Mouse (Mus musculus) cerebellum, adult 2 months (tissue): Measurements from ENCODE around the gene Cbarp. TPM values are rescaled to one million over a fixed set of nuclear protein-coding genes. Genes with fewer than 3 reads are reported as not detected.
A peak's percentile ranks its signal among the peaks of the same experiment; 100 is the strongest.

Experiments used
- DNase-seq, 2 experiments: peaks; one replicate each; pipeline ENCODE4 v3.0.0; 2021
- H3K27ac ChIP-seq: fragments of 200-500 bp; 2 replicates; pipeline ENCODE4 v1.5.1; 2012; ENCODE audit warnings: low read length, control low read depth, inconsistent platforms; ENCODE audit not compliant: insufficient read depth
- H3K27me3 ChIP-seq: fragments of 200-500 bp; 2 replicates; pipeline ENCODE4 v1.6.1; 2012; ENCODE audit warnings: inconsistent platforms, mild to moderate bottlenecking, low read length, moderate library complexity; ENCODE audit not compliant: control insufficient read depth, insufficient read depth
- H3K4me1 ChIP-seq: fragments of 200-500 bp; 2 replicates; pipeline ENCODE4 v1.6.1; 2011; ENCODE audit warnings: low read length; ENCODE audit not compliant: control insufficient read depth, insufficient read depth
- H3K4me3 ChIP-seq: fragments of 200-500 bp; replicated peaks from 2 replicates; pipeline ENCODE3; 2011; ENCODE audit warnings: mild to moderate bottlenecking, low read depth, low read length, control low read depth; ENCODE audit not compliant: insufficient read depth
- CTCF ChIP-seq: fragments of 200-500 bp; IDR thresholded peaks from 2 replicates; pipeline ENCODE4 v1.5.1; 2011; ENCODE audit warnings: low read depth, mild to moderate bottlenecking, control low read depth, low read length, moderate library complexity, borderline replicate concordance; ENCODE audit not compliant: insufficient read depth
- POLR2A ChIP-seq: fragments of 200-500 bp; IDR thresholded peaks from 2 replicates; pipeline ENCODE4 v1.6.1; 2011; ENCODE audit warnings: low read length, control low read depth, borderline replicate concordance; ENCODE audit not compliant: insufficient read depth
- WGBS: fragments of 180-500 bp; shearing (Covaris S2); methylation state at CpG from one replicate; pipeline ENCODE4 v1.1.7; 2018; 5-methylcytosine and 5-hydroxymethylcytosine counted together
- polyA plus RNA-seq: library from polyadenylated mRNA; depleted of rRNA; stranded (reverse); fragments of >200 nt; gene quantifications from 2 replicates; pipeline ENCODE4 v1.2.3, GENCODE M21; 2012

Gene Cbarp
- polyA plus RNA-seq, 1 experiment, result 151 TPM

GRCm38 (mm10) chr10:80102216-80102915 is 38.3 kb downstream of the Cbarp start:
- H3K27ac ChIP-seq, result peak overlapping the region; percentile 67
- DNase-seq, result peak; percentile 84 to 85
- peaks cover 13% of the 10 kb centered on the region for H3K4me1 ChIP-seq
- WGBS, result under 1% methylated on average over 59 of the region's 59 CpGs
- no peaks in the 10 kb centered on the region for H3K27me3 ChIP-seq
- TF ChIP-seq CTCF (no peak), POLR2A (peak; percentile 77)
- H3K4me3 ChIP-seq, result peak overlapping the region; percentile 97

DNA sequence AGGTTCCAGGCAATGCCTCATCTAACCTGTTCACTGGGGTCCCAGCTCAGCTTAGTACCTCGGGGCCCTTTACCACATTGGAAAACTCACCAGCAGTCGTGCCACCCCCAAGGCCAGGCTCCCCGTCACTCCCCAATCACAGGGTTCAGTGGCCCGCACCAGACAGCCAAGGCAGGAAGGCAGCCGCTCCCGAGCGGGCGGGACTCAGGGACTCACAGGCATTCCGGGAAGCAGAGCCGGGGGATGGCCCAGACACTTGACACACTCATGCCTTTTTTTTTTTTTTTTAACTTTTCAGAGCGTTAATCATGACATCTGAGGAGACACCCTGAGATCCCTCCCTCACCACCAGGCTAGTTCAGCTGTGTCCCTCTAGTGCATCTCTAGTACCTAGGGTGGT is 39.7 kb downstream of the Cbarp start:
- Histone ChIP-seq H3K4me3 (no peak overlapping the region), H3K27ac (no peak overlapping the region), H3K4me1 (peaks cover 13% of the 10 kb centered on the region), H3K27me3 (no peaks in the 10 kb centered on the region)
- no peak for TF ChIP-seq POLR2A
- TF ChIP-seq CTCF, result no peak
- DNase-seq, result no peak
- 61% methylated on average over 11 of the region's 11 CpGs for WGBS

DNA sequence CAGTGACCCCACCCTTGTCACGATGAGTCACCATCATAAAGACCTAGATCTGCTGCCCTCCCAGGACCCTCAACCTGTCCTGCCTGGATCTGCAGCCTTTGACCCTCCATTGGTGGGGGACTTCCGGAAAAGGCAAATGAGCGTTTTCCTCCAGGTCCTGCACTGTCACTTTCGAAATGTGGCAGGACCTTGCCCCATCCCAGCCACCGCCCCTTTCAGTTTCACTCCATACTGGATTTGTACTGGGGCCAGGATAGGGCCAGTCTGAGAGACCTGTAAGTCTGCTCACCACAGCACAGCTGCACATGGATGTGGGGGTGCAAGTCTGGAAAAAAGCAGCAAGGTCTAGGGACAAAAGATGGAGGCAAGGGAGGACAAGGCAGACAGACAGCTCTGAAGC is 42.0 kb downstream of the Cbarp start:
- WGBS, result 93% methylated on average over 5 of the region's 5 CpGs
- Histone ChIP-seq H3K27ac (no peak overlapping the region), H3K4me3 (no peak overlapping the region), H3K27me3 (no peaks in the 10 kb centered on the region), H3K4me1 (peaks cover 18% of the 10 kb centered on the region)
- no peak for DNase-seq
- TF ChIP-seq POLR2A, result no peak

- no peak overlapping the region for H3K4me3 ChIP-seq
- TF ChIP-seq POLR2A (no peak), CTCF (no peak)
- no peak for DNase-seq
- peaks cover 15% of the 10 kb centered on the region for H3K4me1 ChIP-seq
- no peaks in the 10 kb centered on the region for H3K27me3 ChIP-seq
- no peak overlapping the region for H3K27ac ChIP-seq
- WGBS, result 20% methylated on average over 6 of the region's 7 CpGs
Observed at GRCm38 (mm10) chr10:80097275-80097674, 43.4 kb downstream of the Cbarp start.

DNA sequence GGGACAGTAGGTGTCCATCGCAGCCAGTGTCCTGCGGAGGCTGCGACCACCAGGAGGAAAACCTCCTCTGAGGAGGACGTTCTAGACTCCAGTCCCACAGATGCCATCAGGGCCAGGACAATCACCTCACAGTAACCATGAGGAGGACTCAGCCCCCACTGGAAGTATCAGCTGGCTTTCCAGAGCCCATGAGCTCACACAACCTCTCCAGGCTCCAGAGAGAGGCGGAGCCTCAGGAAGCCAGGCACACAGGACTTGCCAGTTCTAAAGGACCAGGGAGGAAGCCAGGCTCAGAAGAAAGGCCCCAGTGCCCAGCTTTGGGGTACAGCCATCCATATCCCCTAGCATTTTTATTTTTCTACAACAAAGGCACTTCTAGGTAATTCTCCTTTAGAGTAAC is 45.1 kb downstream of the Cbarp start:
- no peak overlapping the region for H3K27ac ChIP-seq
- peaks cover 8% of the 10 kb centered on the region for H3K4me1 ChIP-seq
- DNase-seq, result no peak
- 79% methylated on average over 5 of the region's 5 CpGs for WGBS
- TF ChIP-seq CTCF (no peak), POLR2A (no peak)
- H3K4me3 ChIP-seq, result no peak overlapping the region
- no peaks in the 10 kb centered on the region for H3K27me3 ChIP-seq

DNA sequence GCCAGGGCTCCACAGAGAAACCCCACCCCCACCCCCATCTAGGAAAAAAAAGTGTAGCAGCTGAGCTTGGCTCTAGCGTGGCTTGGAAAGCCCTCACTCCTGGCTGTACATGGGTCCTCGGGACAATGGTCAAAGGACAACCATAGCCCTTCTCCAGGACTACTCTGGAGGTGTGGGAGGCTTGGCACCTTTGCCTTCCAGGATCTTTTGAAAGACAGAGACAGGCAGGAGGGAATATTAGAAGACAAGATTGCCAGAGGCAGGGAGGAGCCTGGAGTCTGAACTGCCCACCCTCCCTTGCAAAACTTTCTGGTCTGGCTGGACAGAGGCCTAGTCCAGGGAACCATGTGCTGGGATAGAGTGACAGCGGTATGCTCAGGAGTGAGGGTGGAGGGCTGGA is 46.0 kb downstream of the Cbarp start:
- Histone ChIP-seq H3K4me1 (peaks cover 8% of the 10 kb centered on the region), H3K4me3 (no peak overlapping the region), H3K27ac (no peak overlapping the region), H3K27me3 (no peaks in the 10 kb centered on the region)
- TF ChIP-seq POLR2A (no peak), CTCF (no peak)
- WGBS, result 57% methylated on average over 3 of the region's 3 CpGs
- no peak for DNase-seq

DNA sequence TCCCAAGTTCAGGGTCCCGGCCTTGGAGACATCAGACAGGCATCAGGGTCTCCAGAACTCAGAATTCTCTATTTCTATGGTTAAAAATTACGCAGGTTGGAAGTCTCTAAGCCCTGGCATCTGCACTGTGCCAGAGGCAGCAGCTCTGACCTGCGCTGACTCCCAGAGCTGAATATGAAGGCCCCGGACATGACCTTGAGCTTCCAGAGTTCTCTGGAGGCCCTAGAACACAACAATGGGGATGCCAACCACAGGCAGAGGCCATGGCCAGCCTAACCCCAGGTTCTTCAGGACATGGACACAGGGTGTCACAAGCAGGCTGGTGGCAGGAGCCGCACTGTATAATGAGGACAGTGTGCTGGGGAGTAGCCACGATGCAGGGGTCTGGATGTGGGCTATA is 46.5 kb downstream of the Cbarp start:
- Histone ChIP-seq H3K4me3 (no peak overlapping the region), H3K4me1 (peaks cover 10% of the 10 kb centered on the region), H3K27ac (no peak overlapping the region), H3K27me3 (no peaks in the 10 kb centered on the region)
- TF ChIP-seq CTCF (no peak), POLR2A (no peak)
- WGBS, result 91% methylated on average over 6 of the region's 6 CpGs
- DNase-seq, result no peak

DNA sequence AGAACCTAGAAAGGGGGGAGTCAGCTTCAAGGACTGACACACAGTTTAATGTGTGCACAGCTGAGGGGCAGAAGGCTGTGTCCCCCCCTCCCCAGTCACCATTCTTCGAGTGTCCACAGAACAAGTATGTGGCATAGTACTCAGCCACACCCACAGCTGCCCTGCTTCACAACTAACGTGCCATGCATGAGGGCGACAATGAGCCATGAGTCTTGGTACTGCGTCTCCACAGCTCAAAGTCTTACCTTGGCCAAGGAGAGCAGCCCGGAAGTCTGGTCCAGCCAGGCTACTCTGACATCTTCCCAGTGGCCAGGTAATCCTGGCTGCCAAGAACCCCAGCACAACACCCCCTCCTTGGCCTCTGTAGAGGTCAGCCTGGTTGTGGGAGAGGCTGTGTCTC is 47.9 kb downstream of the Cbarp start:
- H3K27me3 ChIP-seq, result no peaks in the 10 kb centered on the region
- no peak overlapping the region for H3K4me3 ChIP-seq
- DNase-seq, result no peak
- TF ChIP-seq CTCF (no peak), POLR2A (no peak)
- H3K27ac ChIP-seq, result no peak overlapping the region
- H3K4me1 ChIP-seq, result peaks cover 12% of the 10 kb centered on the region
- 72% methylated on average over 5 of the region's 5 CpGs for WGBS

DNA sequence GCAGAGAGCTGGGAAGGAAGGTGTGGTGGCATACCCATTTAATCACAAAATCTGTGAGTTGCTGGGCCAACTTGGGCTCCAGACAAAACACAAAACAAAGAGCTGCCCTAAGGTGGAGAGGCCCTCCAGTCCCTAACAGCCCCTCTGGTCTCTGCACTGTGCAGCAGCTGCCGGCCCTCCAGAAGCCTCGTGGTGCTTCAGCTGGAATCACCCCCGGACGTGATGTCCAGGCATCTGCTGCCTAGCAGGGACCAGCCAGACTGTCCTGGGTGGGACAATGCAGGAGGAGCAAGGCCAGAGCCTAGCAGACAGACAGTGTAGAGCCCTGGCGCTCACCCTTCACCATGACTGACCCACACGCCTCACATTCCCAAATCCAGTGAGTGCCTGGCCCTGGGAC is 49.1 kb downstream of the Cbarp start:
- WGBS, result 41% methylated on average over 6 of the region's 6 CpGs
- DNase-seq, result no peak
- no peaks in the 10 kb centered on the region for H3K27me3 ChIP-seq

More for the DNA sequence above, 49.1 kb downstream of the Cbarp start:
- H3K4me1 ChIP-seq, result peaks cover 21% of the 10 kb centered on the region
- TF ChIP-seq CTCF (no peak), POLR2A (no peak)
- no peak overlapping the region for H3K4me3 ChIP-seq
- H3K27ac ChIP-seq, result no peak overlapping the region
